Mouse (Mus musculus): ENCODE data around the gene Gm1330. TPM values are rescaled to one million over a fixed set of nuclear protein-coding genes. Genes with fewer than 3 reads are reported as not detected.

Gene Gm1330
- not detected in 2 replicates for polyA plus RNA-seq (2012; rRNA removed)

DNA sequence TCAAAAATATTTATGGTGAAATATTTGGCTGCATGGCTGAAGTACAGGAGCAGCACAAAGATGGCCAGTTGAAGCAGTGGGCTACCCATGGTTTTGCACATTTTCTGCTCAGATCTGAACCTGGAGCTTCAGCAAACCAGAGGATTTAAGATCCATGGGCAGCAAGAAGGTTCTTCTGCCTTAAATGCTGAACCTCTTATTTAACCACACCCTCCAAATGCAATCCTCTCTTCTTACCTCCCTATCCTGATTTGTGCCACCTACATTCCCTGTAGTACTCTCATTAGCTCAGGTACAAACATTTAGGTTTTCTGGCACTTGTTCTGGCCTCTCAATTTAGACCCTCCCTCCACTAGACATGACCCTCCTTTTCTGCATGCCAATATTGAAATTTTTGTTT, at the start of gene Gm1330:
TSS of gene Gm1330 (minus strand) at position 101 of the 400 bp plus-strand sequence.

DNA sequence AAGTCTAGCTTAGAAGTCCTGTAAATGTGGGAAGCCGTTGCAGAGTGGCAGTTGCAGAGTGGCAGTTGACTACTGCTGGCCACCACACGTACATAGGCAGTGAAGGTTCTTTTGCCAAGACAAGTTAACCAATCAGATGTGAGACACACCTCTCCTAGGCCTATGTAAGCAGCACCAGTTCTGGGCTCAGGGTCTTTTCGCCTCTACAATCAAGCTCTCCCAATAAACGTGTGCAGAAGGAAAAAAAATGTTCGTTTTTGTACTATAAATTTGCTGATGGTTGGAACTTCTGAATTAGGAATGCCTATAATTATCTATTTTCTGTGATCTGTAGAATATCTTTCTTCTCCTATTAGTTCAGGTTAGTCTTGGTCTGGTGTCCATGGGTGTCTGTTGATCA, 14.1 kb upstream of the Gm1330 start, which contains the start of gene Gm10750:
TSS of gene Gm10750 (minus strand) at position 101 of the 400 bp plus-strand sequence.

Other genes starting within 250 kb of the Gm1330 start
- gene Cst11, start 231.8 kb downstream of the Gm1330 start, polyA plus RNA-seq (2012; rRNA removed) = not detected in 2 replicates
- gene 8030411F24Rik, start 221.2 kb downstream of the Gm1330 start, polyA plus RNA-seq (2012; rRNA removed) = not detected in 2 replicates
- gene Cst12, start 213.9 kb downstream of the Gm1330 start, polyA plus RNA-seq (2012; rRNA removed) = 0.16 and 0.25 TPM in 2 replicates
- gene Cst8, start 204.5 kb downstream of the Gm1330 start, polyA plus RNA-seq (2012; rRNA removed) = not detected in 2 replicates
- gene Cst13, start 183.2 kb downstream of the Gm1330 start, polyA plus RNA-seq (2012; rRNA removed) = not detected in 2 replicates
- gene Cst9, start 168.1 kb downstream of the Gm1330 start, polyA plus RNA-seq (2012; rRNA removed) = not detected in 2 replicates
- gene 9230104L09Rik, start 138.2 kb downstream of the Gm1330 start, polyA plus RNA-seq (2012; rRNA removed) = not detected in 2 replicates
- 687 and 831 TPM in 2 replicates for gene Cst3, start 127.6 kb downstream of the Gm1330 start, polyA plus RNA-seq (2012; rRNA removed)
- gene Gm10750, start 14.0 kb upstream of the Gm1330 start, polyA plus RNA-seq (2012; rRNA removed) = not detected in 2 replicates